Mouse (Mus musculus) lung, embryonic 14.5 days (tissue): ENCODE data around the gene Rnf44. TPM values are rescaled to one million over a fixed set of nuclear protein-coding genes. Genes with fewer than 3 reads are reported as not detected.
A peak's percentile ranks its signal among the peaks of the same experiment; 100 is the strongest.

Experiments used
- ATAC-seq: fragments of 200-750 bp; cut with Nextera tagmentation; 2 replicates; pipeline ENCODE4 v1.8.0; 2017; ENCODE audit warnings: mild to moderate bottlenecking, moderate TSS enrichment, moderate library complexity; ENCODE audit not compliant: insufficient read depth
- DNase-seq: peaks from one replicate; pipeline ENCODE4 v3.0.0-alpha.2; 2015
- H3K27ac ChIP-seq: fragments of 300-500 bp; sonication (generic); 2 replicates; pipeline ENCODE4 v1.5.1; 2014; ENCODE audit warnings: low read depth, mild to moderate bottlenecking, moderate library complexity
- H3K27me3 ChIP-seq: fragments of 300-500 bp; sonication (generic); 2 replicates; pipeline ENCODE4 v1.6.1; 2014; ENCODE audit warnings: low read length, control low read depth; ENCODE audit not compliant: insufficient read depth
- H3K36me3 ChIP-seq: fragments of 300-500 bp; sonication (generic); 2 replicates; pipeline ENCODE4 v1.6.1; 2014; ENCODE audit warnings: control low read depth; ENCODE audit not compliant: insufficient read depth
- H3K4me1 ChIP-seq: fragments of 300-500 bp; sonication (generic); 2 replicates; pipeline ENCODE4 v1.6.1; 2014; ENCODE audit warnings: antibody characterized with exemption, control low read depth; ENCODE audit not compliant: insufficient read depth
- H3K4me2 ChIP-seq: fragments of 300-500 bp; sonication (generic); 2 replicates; pipeline ENCODE4 v1.6.1; 2014; ENCODE audit warnings: mild to moderate bottlenecking
- H3K4me3 ChIP-seq: fragments of 300-500 bp; sonication (generic); 2 replicates; pipeline ENCODE4 v1.5.1; 2014; ENCODE audit warnings: low read depth, low read length
- H3K9ac ChIP-seq: fragments of 300-500 bp; sonication (generic); 2 replicates; pipeline ENCODE4 v1.6.1; 2014
- H3K9me3 ChIP-seq: fragments of 300-500 bp; sonication (generic); 2 replicates; pipeline ENCODE4 v1.6.1; 2016; ENCODE audit warnings: low read depth, low read length, control low read depth
- CTCF ChIP-seq: IDR thresholded peaks from 2 replicates; pipeline ENCODE4 v1.5.1; 2016; ENCODE audit warnings: antibody characterized with exemption, low read depth
- WGBS: fragments of 180-500 bp; shearing (Covaris S2); extraction: QIAGEN DNeasy Blood & Tissue Kit; methylation state at CpG from one replicate; pipeline ENCODE4 v1.1.7; 2014; 5-methylcytosine and 5-hydroxymethylcytosine counted together
- polyA plus RNA-seq: library from polyadenylated mRNA; unstranded; fragments of >200 nt; fragmentation: Nextera tagmentation; extraction: Ambion mirVana; gene quantifications from 2 replicates; pipeline ENCODE4 v1.2.1, GENCODE M21; 2014

Gene Rnf44
- polyA plus RNA-seq, 1 experiment from 2014 or later: 59.9 TPM

DNA sequence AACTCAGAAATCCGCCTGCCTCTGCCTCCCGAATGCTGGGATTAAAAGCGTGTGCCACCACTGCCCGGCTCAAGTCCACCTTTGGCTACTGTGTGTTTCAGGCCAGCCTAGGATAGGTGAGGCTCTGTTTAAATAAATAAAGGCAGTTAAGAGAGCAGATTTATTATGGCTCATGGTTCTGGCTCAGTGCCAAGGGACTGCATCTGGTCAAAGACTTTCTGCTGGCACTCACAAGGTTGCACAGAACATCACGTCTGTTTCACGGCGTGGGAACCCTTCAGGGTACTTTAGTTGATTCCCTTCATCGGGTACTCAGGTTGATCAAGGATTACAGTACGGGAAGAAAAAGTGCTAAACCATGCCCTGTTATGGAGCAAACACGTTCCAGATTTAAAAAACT, 21.3 kb upstream of the Rnf44 start:
- 69% methylated on average over 10 of the region's 10 CpGs for WGBS
- Histone ChIP-seq H3K9me3 (no peaks in the 10 kb centered on the region), H3K27ac (no peak overlapping the region), H3K36me3 (no peaks in the 10 kb centered on the region), H3K4me3 (no peak overlapping the region), H3K27me3 (no peaks in the 10 kb centered on the region), H3K4me1 (no peaks in the 10 kb centered on the region), H3K9ac (no peak overlapping the region), H3K4me2 (no peak overlapping the region)
- ATAC-seq: no peak
- no peak for TF ChIP-seq CTCF
- peak; percentile 23 for DNase-seq

DNA sequence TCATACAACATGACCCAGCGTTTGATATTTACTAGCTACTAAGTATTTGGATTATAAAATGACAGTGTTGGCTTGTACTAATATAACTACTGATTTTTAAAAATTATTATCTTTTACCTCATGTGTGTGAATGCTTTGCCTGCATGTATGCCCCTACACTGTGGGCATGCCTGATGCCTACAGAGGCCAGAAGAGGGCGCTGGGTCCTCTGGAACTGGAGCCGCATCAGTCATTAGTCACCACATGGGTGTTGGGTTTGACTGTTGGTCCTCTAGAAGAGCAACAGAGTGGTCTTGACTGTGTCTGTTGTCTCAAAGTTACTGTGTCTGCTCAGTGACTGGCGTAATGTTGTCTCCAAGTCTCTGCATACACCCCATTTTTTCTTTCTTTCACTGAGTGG, 20.7 kb upstream of the Rnf44 start:
- H3K27ac ChIP-seq: no peak overlapping the region
- H3K36me3 ChIP-seq: no peaks in the 10 kb centered on the region
- H3K9me3 ChIP-seq: no peaks in the 10 kb centered on the region
- H3K27me3 ChIP-seq: no peaks in the 10 kb centered on the region
- ATAC-seq: no peak
- 43% methylated on average over 4 of the region's 4 CpGs for WGBS
- no peaks in the 10 kb centered on the region for H3K4me1 ChIP-seq
- no peak overlapping the region for H3K9ac ChIP-seq
- H3K4me2 ChIP-seq: no peak overlapping the region
- 0 out of 2 replicates have a peak, but pooled peaks have one; percentile 26 for TF ChIP-seq CTCF
- no peak for DNase-seq
- H3K4me3 ChIP-seq: no peak overlapping the region

DNA sequence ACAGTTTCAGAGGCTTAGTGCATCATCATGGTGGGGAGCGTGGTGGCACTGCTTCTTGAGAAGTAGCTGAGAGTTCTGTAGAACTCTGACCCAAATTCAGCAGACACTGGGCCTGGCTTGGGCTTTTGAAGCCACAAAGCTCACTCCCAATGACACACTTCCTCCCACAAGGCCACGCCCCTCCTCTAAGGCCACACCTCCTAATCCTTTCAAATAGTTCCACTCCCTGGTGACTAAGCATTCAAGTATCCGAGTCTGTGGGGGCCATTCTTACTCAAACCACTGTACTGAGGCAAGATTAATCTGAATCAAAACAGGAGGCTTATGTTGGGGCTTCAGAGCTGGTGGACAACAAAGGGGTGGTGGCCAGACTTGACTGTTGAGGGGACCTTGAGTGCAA, 17.2 kb upstream of the Rnf44 start:
- Histone ChIP-seq H3K9ac (no peak overlapping the region), H3K4me3 (no peak overlapping the region), H3K4me1 (no peaks in the 10 kb centered on the region), H3K27me3 (no peaks in the 10 kb centered on the region), H3K27ac (no peak overlapping the region), H3K9me3 (no peaks in the 10 kb centered on the region), H3K4me2 (no peak overlapping the region), H3K36me3 (no peaks in the 10 kb centered on the region)
- TF ChIP-seq CTCF: no peak
- ATAC-seq: no peak
- 65% methylated on average over 3 of the region's 3 CpGs for WGBS
- no peak for DNase-seq

DNA sequence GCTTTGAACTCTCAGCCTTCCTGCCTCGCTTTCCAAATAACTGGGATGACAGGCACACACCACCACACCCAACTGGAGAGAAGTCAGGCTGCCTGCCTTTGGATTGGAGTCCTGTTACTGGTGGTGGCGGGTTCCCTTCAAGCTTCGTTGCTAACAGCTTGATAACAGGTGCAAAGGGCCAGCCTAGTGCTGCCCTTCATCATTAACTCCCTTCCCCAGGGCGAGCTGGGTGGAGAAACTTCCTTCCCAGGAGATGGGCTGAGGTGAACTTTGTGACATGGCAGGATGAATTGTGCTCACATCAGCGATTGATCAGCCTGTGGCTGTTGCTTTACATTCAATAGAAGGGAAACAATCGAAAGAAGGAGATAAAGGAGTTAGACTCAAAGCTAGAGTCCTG, 11.2 kb upstream of the Rnf44 start:
- Histone ChIP-seq H3K36me3 (no peaks in the 10 kb centered on the region), H3K4me3 (no peak overlapping the region), H3K27me3 (no peaks in the 10 kb centered on the region), H3K4me2 (no peak overlapping the region), H3K4me1 (no peaks in the 10 kb centered on the region), H3K27ac (no peak overlapping the region), H3K9me3 (no peaks in the 10 kb centered on the region), H3K9ac (no peak overlapping the region)
- no peak for ATAC-seq
- 41% methylated on average over 6 of the region's 6 CpGs for WGBS
- DNase-seq: no peak
- no peak for TF ChIP-seq CTCF

GRCm38 (mm10) chr13:54702507-54702906, 8.8 kb upstream of the Rnf44 start:
- Histone ChIP-seq H3K4me3 (no peak overlapping the region), H3K27me3 (no peaks in the 10 kb centered on the region), H3K36me3 (no peaks in the 10 kb centered on the region), H3K4me2 (no peak overlapping the region), H3K4me1 (no peaks in the 10 kb centered on the region), H3K9ac (no peak overlapping the region), H3K27ac (no peak overlapping the region), H3K9me3 (no peaks in the 10 kb centered on the region)
- no peak for ATAC-seq
- DNase-seq: no peak
- TF ChIP-seq CTCF: no peak
- WGBS: 62% methylated on average over 7 of the region's 7 CpGs

- Histone ChIP-seq H3K27ac (no peak within 1 kb of the TSS), H3K9ac (no peak within 1 kb of the TSS)
- no peak for ATAC-seq
These were observed 7.5 kb upstream of the Rnf44 start, which contains the start of gene Cdhr2 for GRCm38 (mm10) chr13:54701243-54701642. Gene Cdhr2, plus strand, starts transcription at chr13:54701461.

DNA sequence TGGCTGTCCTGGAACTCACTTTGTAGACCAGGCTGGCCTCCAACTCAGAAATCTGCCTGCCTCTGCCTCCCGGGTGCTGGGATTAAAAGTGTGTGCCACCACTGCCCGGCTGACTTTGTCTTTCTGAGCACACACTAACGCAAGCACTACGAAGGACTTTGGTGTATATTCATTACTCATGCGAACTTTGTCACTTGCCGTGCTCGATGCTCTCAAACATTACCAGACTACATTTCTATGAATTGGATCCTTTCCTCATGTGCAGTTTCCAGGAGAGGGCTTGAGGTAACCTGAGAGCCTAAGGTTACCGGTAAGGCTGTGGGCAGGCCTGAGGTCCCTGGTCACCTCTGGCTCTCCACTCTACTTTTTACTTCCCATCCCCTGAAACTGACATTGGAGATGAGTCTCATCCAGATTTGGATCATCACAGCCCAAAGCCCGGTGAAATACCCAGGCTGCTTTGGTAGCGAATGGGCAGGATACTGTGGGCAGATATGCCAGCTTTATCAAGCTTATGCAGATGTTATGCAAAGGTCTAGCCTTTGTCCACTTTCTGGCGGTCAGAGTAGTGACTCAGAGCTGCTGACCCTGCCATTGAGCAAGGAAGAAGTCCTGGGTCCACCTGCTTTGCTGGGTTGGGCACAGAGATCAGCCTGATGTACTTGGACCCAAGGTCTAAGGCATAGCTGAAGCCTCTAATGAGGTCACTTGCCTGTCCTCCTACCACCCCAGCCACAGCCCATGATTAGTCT, 1.9 kb upstream of the Rnf44 start:
- H3K27ac ChIP-seq: no peak overlapping the region
- ATAC-seq (no peak), DNase-seq (no peak)
- H3K4me3 ChIP-seq: no peak overlapping the region
- WGBS: 87% methylated on average over 11 of the region's 11 CpGs
- no peaks in the 10 kb centered on the region for H3K36me3 ChIP-seq
- TF ChIP-seq CTCF: no peak
- H3K27me3 ChIP-seq: no peaks in the 10 kb centered on the region
- no peak overlapping the region for H3K9ac ChIP-seq
- no peak overlapping the region for H3K4me2 ChIP-seq
- H3K4me1 ChIP-seq: peaks cover 11% of the 10 kb centered on the region; the same call in 1 of the 2 replicates
- no peaks in the 10 kb centered on the region for H3K9me3 ChIP-seq

More at GRCm38 (mm10) chr13:54701243-54701642, 7.5 kb upstream of the Rnf44 start, which contains the start of gene Cdhr2:
- H3K9me3 ChIP-seq: no peaks in the 10 kb centered on the region
- DNase-seq: peak; percentile 33
- H3K4me3 ChIP-seq: no peak within 1 kb of the TSS
- H3K27me3 ChIP-seq: no peaks in the 10 kb centered on the region
- H3K4me1 ChIP-seq: no peaks in the 10 kb centered on the region
- WGBS: 53% methylated on average over 5 of the region's 5 CpGs
- no peak within 1 kb of the TSS for H3K4me2 ChIP-seq
- no peaks in the 10 kb centered on the region for H3K36me3 ChIP-seq
- TF ChIP-seq CTCF: no peak
